Mouse (Mus musculus) heart, postnatal 14 days (tissue): ENCODE results near the gene Rbks. TPM values are rescaled to one million over a fixed set of nuclear protein-coding genes. Genes with fewer than 3 reads are reported as not detected.
"Not testable (repeated sequence)": the region's sequence is repeated elsewhere in the genome, so short reads cannot be mapped to it uniquely, and the experiment has no call there.

Experiments used
- DNase-seq, 2 experiments: peaks; one replicate each; pipeline ENCODE4 v3.0.0; 2021 to 2022
- intact Hi-C: fragments of 180-260 bp; cut with DNase I; formaldehyde crosslinking; loops from one replicate; pipeline ENCODE4 v1.15.1; 2025
- total RNA-seq, 2 experiments: library from RNA; stranded (reverse); gene quantifications; 2 replicates each; pipeline ENCODE4 v1.2.3; 2021

The Rbks gene
- total RNA-seq, 2 experiments from 2014 or later: 3.9 to 4.5 TPM

DNA sequence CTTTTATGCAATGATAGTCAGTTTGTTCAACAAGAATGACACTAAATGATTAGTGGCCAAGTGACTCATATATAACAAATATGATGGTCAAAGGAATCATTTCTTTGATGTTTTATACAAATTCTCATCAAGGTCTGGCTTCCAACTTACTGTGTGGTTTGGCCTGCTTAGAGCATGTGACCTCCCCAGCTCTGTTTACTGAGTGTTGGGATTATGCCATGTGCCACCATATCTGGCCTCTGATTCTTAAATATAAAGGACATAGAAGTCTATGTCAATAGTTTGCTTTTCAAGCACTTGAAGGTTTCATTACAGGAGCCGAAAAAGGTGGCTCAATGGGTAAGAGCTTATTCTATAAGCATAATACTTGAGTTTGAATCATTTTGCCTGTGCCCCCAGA lies 15.1 kb downstream of the Rbks start:
- DNase-seq: no peak
- intact Hi-C loops: no loop called here

DNA sequence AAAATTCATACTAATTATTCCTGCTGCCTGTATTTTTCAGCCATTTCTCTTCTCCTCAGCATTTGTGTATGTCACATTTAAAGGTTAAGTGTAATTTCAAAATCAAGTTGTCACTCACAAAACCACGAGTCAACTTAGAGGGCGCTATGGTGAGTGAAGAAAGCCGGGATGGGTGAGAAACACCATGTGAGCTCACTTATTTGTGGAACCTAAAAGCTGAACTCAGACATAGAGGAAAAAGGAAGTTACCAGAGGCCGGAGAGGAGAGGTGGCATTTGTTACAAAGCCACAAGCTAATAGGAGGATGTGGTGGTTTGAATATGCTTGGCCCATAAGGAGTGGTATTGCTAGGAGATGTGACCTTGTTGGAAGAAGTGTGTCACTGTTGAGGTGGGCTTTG lies 17.2 kb downstream of the Rbks start:
- intact Hi-C loops: no loop called here
- DNase-seq: no peak

DNA sequence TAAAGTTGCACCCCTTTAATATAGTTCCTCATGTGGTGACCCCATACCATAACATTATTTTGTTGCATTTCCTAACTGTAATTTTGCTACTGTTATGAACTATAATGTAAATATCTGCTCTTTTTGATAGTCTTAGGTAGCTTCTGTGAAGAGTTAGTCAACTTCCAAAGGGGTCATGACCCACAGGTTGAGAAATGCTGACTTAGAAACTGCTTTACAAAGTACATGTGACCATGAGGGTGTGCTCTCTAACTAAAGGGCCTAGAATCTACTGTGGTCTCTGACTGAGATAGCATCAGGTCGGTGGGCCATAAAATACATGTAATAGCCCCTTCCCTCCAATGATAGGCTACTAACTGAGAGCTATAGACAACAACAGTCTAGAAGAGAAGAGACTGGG lies 19.4 kb downstream of the Rbks start:
- intact Hi-C loops: no loop called here
- DNase-seq: no peak

DNA sequence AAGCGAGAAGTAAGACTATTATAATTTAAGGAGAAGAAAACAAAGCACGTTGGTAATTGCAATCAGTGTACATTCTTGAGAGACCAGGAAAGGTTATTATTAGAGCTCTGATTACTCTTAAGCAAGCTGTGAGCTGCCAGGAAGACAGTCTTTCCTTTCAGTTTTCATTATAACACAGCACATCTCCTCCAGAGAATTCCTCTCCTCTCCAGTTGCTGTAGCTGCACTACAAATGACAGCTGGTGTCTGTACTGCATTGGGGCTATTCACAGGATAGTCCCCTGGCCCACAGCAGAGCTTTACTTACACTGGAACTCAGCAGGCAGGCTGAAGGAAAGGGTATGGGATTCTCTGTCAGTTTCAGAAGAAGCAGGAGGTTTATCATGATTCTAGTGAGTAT lies 24.0 kb downstream of the Rbks start:
- intact Hi-C loops: no loop called here
- DNase-seq: no peak

DNA sequence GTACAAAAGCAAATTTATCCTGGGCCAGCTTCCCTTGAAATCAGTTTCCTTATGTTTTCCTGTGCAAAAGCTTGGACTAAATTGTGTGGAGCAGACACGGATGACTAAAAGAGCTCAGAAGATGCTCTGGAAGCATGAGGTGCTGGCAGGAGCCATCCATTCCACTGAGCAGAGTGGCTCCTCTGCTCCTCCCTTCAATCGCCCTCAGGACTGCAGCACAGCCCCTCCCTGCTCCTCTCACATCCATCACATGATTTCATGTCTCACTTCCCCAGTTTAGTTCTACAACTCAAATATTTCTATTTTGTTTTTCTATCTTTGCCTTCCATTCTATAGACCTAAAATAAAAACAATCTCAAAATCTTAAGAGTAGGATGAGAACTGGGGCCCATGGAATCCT lies 26.3 kb downstream of the Rbks start:
- intact Hi-C loops: no loop called here
- DNase-seq: no peak

DNA sequence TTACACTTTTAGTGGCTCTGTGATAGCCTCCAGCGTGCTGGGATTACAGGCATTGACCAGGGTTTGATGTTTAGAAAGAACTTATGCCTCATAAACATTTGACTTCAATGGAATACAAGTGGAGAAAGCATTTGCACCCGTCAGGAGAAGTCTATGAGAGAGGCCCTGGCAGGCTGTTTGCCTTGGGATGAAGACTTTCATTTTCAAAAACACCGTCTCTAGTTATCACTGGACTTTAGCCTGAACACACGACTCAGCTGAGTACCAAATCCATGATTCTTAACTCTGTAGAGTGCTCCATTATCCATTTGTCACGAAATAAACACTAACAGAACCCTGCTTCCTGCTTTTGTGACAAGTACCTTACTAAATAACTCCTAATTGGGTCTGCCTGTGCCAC lies 27.4 kb downstream of the Rbks start:
- no peak for DNase-seq
- intact Hi-C loops: no loop called here

DNA sequence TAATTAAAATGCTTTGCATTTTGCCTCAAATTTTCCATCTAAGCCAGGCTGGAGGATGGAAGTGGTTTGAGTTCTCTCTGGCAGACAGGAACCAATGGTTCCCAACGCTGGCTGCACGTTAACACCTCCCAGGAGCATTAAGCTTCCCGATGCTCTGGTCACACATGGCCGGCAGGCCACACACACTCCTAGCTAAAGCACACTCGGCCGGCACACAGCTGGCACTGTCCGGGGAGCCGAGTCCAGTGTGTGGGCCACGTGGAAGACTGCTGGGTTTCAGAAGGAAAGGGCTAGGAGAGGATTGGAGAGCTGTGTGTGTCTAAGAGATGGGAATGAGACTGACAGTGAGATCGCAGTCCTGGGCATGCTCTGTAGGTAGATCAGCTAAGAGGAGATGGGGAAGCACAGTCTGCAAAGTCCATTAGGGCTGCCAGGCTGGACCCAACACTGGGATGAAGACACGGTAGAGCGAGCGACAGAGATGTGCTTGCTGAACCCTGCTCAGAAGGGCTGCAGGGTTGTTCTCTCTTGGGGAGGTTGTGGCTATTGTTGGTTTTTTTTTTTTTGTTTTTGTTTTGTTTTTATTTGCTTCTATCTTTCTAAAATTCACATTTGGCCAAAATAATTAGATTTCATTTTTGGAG lies 29.0 kb downstream of the Rbks start:
- intact Hi-C loops: no loop called here
- no peak for DNase-seq

DNA sequence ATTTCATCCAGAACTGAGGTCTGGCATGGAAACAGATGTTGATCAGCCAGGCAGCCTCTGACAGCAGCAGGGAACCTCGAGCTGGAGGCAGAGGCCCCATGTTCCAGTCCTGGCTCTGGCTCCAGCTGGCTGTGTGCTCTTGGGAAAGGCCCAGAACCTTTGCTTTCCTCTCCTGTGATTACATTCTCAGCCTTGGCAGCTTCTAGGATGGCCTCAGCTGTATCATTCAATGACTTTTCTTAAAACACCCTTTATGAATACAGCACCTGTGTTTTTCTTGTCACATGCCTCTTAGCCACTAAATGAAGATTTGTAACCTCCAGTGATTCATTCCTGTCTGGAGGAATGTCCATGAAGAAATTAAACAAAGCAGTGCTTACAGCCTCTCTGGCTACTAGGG lies 31.3 kb downstream of the Rbks start:
- intact Hi-C loops: no loop called here
- DNase-seq: no peak

DNA sequence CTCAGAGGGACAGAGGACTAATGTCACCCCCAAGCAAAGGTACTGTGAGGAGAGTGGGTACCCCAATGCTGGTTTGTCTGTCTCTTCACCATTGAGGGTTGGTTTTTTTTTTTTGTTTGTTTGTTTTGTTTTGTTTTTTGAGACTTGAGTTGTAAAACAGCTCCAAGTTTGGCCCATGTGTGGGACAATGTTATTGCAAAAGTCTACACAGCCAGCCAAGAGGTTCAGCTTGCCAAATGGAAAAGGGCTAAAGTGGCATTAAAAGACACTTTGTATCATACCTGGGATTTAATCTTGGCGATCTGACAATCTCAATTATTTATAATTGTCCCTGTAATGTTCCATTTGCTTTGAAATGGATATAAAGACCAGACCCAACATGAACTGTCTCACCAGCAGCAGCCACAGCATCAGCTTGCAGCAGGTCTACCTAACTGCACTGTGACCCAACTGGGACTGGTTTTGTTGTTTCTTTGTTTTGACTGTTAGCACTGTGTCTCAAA lies 41.7 kb downstream of the Rbks start:
- intact Hi-C loops: no loop called here
- DNase-seq: no peak

DNA sequence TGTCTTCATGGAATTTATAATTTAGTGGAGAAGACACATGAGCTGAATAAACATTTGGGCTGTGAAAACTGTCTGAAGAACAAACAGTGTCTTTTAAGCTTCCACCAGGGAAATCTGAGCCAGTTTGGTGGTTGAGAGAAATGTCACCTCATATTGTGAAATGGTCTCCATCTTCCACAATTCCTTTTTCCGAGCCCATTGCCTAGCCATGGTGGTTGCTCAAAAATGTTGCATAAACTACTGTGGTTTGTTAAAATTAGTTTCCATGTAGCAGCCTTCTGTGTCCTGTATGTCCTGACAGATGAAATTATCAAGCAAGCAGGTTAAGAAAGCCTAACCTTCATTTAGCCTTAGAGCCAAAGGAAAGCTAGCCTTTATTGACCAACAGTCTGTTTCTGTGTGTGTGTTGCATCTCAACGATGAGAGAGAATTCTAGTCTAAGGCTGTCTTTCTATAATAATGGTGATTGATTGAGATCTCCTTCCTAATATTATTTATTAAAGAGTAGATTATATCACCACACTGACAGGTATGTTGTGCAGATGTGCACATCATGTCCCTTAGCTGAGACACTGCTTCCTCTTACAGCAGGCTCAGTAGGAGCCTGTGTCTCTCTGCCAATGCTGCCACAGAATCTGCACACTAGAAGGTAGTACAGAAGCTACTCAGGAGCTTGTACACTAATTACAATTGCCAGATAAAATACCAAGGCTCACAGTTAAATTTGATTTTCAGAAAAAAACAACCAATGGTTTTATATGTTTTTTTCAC lies 46.7 kb downstream of the Rbks start:
- no peak for DNase-seq
- intact Hi-C loops: no loop called here

DNA sequence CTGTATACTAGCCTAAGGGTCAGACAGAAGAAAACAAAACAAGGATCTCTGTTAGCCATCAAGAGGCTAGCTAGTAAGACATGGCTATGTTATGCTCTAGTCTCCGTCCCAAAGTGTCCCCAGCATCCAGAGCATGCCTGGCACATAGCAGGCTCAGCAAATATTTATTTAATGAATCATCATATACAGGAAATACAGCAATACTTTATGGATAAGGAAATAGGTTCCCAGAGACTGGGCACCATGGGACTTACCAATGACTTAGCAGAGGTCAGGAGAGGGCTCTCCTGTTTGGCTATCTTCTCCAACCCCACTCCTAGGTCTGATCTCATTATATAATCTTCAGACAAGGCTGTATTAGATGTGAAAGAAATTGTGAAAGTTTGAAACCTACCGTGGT lies 50.1 kb downstream of the Rbks start:
- intact Hi-C loops: no loop called here
- DNase-seq: no peak

DNA sequence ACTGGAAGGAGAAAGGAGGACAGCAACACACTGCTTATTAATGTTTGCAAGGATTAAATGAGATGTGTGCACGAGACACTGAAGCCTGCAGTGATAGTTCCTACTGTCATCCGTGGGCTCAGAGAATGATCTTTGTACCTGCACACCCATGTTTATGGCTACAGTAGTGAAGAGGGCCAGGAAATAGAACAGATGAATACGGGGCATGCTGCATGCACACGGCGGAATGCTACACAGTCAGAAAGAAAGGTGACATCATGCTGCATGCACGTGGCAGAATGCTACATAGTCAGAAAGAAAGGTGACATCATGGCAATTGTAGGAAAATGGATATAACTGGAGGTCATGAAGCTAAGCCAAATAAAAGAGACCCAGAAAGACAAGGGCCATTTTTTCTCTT lies 50.9 kb downstream of the Rbks start:
- intact Hi-C loops: no loop called here
- no peak for DNase-seq

DNA sequence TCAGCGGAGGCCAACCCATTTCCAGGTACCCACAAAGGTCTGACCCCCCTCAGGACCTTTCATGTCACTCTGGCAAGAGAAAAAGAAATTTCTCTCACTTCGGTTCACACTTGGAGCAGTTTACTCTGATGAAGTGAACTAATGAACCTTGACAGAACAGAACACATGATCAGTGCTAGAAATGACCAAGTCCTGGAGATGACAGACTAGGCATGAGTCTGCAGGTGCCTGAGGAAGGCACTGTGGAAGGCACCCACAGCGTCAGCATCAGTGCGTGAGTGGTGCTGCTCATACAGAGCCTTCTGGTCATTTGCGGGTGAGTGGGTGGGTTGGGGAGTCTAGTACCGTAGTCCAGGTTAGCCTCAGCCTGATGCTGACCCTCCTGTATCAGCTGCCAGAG lies 51.6 kb downstream of the Rbks start:
- intact Hi-C loops: no loop called here
- no peak for DNase-seq

DNA sequence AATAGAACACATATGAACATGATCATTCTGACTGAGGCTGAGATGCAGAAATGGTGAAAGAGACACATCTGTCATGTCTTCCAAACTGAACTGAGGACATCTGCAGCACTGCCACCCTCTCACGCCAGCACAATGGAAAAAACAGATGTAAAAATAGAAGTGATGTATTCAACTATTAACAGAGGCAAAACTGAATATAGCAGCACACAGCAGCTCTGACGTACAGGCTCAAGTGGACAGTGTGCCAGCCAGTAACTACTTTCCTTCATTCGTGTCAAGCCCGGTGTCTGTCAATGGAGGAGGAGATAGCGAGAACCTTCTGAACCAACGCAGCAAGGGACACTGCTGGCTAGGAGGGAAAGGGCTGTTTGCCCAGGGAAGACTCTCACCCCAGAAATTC lies 52.6 kb downstream of the Rbks start:
- intact Hi-C loops: no loop called here

DNA sequence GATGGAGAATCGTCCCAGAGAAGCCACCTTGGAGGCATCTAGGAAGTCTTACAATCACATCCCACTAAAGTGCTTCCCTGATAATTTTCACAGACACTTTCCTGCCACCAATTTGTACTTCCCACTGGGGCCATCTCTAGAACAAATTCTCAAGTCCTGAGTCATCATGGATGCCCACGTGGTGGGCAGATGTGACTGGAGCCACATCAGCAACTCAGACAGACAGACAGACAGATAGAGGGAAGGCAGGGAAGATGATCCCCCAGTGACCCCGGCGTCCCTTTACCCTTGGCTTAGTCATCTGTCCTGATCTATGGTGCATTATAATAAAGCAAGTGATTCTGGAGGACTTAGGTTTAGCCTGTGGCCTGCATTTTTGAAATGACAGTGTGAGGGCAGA lies 53.2 kb downstream of the Rbks start:
- DNase-seq: no peak
- intact Hi-C loops: no loop called here

More for the DNA sequence above, 52.6 kb downstream of the Rbks start:
- peak; percentile 18 to 31 for DNase-seq

DNA sequence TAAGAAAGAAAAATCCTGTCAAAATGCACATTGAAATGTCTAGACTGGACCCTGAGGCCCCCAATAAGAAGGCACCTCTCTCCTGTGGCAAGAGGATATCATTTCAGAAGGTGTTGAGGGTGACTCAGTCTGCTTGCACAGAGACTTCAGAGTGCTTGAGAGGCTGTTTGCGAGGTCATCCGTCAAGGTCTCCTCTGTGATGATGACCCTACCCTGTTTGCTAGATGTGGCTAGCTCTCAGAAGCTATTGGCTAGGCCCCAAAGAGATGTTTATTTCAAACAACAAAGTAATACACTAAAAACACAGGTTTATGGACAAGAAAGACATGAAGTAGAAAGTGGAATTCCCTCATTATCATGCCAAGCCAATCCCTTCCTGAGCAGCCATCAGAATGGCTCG lies 55.1 kb downstream of the Rbks start:
- no peak for DNase-seq
- intact Hi-C loops: no loop called here

DNA sequence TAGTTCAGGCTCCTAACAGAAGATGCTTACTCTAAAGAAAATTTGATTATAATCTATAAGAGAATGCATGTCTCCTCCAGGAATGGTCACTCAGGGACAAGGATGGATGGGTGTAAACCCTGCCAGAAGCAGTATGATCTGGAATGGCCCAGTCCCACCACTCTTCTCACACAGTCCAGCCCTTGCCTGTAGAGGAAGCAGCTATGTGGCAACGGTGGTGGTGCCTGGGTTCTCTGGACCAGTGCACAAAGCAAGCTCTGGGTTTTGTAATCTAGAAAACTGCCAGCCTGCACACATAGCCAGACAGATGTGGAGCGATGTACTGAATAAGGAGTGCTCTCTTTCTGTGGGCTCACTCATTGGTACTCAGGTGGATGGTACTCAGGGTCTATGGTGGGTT lies 56.9 kb downstream of the Rbks start:
- intact Hi-C loops: no loop called here
- no peak for DNase-seq

DNA sequence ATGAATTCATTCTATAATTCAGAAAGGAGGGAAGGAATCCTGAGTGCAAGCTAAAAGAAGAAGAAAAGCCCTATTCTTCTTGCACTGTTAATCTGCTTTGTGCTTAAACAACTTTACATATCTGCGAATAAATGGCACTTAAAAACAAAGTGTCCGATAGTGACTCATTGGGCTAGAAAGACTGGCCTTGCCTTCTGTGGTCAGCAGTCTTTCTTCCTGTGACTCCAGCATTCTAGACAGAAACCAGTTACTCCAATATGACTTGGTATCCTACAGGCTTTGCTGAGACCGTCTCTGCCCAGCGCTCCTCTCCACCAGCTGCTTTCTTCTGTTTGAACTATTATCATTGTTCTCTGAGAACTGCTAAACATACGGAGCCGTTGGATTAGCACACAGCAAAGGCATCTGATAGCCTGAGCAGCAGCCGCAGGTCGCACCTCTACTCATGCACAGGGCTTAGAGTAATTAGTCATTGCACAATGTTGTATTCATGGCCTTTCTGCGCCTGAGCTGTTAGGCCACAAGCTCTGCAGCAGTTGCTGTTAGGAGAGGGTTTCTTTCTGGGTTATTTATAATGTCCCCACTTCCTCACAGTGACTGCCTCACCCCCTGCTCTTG lies 60.7 kb downstream of the Rbks start:
- no peak for DNase-seq
- intact Hi-C loops: no loop called here

DNA sequence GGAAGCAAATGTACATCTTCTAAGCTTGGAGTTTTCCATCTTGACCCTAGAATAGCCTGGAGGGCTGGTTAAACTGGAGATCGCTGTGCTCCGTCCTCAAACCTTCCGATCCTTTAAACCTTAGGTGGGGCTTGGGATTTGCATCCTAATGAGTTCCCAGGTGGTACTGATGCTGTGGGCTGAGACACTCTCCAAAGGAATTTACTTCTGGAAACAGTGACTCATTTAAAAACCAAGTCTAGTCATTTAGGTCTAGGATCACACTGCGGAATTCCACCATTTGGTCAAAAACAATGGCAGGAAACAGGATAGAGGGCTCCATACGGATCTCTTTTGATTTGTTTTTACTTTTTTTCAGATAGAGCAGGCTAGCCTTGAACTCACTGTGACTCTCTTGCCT lies 62.7 kb downstream of the Rbks start:
- no peak for DNase-seq
- intact Hi-C loops: no loop called here

DNA sequence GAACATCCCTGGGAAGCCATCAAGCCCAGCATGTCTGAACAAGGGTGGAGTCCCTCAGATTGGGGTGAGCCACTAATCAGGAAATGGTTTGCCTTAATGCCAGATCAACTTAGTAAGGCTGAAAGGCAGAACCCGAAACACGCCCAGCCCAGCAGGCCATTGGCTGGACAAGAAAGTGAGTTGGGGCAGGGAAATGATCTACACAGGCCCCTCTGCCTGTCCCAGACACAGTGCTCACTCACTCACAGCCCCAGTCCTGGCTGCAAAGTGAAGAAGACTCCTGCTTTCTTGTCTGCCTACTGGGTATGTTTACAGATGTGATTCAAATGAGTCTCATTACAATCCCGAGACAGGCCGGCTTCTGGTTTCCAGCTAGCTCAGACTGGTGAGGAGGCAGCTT lies 63.3 kb downstream of the Rbks start:
- DNase-seq: no peak
- intact Hi-C loops: no loop called here

DNA sequence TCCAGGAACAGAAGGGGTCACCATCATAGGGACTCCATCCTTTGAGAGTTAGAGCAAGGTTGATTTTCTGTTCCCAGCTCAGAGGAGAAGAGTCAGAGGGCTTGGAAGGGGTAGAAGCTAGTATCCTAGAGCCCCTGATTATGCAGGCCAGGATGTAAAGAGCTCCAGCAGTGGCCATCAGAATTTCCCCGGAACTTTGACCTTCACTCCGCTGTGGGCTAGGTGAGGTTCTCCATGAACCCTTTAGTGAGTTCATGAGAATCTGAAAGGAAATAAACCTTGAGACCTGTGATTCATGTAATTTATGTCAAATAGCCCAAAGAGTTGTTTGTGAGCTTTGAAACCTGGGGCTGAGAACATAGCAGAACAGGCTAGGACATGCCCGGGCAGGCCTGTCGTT lies 66.3 kb downstream of the Rbks start:
- DNase-seq, intact Hi-C loops: not testable (repeated sequence)

DNA sequence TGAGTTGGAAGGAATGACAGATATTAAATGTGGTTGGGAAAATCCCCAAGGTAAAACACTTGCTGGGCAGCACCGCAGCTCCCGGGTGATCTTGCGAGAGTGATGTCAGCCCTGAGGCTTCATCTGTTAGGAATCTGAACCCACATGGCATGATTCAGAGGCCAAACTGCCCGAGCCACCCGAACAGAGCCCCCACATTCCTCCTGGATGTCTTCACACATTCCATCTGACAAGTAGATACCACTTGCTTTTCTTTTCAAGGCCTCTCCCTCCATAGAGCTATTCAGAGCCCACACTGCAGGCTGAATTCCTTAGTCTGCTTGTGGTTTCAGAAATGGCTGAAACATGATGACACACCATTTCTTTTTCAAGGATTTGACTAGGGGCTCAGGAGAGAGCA lies 67.4 kb downstream of the Rbks start:
- intact Hi-C loops: no loop called here
- peak; percentile 21 to 38 for DNase-seq
